Mouse (Mus musculus): Measurements from ENCODE around the gene Nrgn.
A peak's percentile ranks its signal among the peaks of the same experiment; 100 is the strongest.

Gene Nrgn

DNA sequence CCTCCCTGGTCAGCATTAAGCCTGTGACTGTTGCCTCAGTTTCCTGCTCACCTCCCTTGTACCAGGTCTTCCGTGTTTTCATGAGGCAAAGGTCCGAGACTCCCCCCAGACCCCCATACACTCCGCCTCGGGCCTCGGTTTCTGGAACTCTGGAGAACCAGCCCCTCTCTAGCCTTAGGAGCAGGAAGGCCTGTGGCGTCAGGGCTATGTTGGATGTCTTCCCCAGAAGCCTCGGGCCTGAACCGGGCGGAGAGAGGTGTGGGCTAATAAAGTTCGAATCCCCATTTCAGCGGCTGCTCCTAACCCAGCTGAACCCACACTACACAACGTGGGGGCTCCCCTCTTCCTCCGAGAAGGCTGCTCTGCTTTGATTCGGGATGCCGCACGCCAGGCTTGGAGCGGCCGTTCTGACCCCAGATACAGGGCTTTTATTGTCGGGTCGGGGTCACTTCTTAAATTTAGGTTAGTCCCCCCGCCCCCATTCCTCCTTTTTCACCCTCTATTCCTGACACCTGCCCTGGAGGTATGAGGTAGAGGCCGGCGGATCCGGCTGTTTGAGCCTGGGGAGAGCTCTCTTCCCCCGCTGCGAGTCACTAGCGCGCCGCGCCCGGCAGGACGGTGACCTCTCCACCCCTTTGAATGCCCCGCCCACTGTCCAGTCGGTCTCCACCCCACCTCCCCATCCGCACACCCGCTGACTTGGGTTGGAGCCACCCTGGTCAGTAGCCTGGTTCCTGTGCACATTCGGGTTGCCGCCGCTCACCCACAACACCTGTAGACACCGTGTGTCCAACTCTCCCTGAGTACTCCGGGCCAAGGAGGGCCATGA lies 25.1 kb downstream of the Nrgn start, which contains the start of gene Esam:
TSS of gene Esam (plus strand) at position 683 of the 829 bp plus-strand sequence.
- peak; percentile 89 for DNase-seq

DNA sequence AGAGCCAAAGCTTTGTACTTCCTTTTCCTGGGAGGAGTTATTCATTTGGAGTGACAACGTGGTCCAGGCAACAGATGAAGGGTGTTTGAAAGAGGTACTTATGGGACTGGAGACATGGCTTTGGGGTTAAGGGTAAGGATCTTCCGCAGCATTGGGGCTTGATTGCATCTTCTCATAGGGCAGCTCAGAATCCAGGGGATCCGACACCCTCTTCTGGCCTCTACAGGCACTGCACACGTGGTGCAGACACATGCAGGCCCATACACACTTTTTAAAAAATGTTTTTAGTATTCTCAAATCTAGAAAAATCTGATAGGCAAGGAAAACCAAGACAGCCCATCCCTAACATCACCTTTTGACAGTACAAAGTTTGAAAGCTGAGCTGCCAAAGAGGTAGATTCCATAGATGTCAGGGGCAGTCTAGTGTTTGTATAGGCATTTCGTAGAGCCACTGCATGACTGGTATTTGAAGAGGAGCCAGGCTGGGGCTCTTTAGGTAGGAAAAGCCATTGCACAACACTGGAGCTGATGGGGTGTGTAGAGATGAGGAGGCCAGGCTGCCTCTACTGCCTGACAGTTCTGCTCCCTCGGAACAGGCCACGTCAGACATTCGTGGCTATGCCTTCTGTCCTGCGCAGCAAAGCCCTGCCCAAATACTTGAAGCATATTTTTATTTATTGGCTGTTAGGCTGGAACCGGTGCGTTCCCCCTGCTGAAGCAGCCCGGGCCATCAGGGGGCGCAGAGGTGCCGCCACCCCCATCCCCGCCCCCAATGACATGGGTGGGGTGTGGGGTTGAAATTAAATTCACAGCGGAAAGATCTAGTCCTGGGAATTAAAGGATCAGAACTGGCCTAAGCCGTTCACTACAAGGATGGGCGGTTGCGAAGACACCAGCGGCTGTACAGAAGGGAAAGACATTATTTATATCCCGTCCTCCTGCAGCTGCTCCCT lies 26.0 kb downstream of the Nrgn start:
- peak; percentile 44 for DNase-seq

DNA sequence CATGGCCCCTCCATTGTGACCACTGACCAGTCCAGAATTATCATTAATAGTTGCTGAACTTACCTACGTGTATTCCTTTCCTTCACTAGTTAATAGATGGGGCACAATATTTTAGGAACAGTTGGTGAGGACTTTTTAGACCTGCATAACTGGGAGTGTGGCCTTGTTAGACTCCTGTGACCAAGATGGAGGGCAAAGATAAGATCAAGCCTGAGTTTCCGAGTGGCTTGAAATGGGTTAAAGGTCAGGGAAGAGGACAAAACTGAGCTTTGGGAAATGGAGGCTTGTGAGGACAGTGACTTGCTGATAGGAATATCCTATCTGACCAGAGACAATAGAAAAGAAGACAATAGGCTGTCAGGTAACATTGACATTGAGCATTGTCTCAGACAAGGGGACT lies 27.2 kb downstream of the Nrgn start:
- no peak for DNase-seq

DNA sequence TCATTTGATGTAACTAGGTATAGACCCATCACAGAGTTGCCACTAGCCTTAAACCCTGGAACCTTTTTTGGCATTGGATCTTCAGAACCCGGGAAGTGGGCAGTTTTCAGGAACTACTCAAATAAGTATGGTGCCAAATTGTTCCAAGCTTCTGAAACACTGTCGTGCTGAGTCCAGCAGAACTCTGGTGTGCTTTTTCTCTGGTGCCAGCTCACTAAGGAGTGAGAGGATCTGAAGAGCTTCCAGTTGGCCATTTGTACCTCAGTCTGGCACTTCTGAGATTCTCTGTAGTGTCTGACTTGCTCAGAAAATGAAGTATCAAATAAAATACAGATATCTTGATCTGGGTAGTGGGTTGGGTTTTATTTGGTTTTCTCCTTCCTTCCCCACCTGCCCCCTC lies 32.7 kb downstream of the Nrgn start:
- DNase-seq, result no peak

DNA sequence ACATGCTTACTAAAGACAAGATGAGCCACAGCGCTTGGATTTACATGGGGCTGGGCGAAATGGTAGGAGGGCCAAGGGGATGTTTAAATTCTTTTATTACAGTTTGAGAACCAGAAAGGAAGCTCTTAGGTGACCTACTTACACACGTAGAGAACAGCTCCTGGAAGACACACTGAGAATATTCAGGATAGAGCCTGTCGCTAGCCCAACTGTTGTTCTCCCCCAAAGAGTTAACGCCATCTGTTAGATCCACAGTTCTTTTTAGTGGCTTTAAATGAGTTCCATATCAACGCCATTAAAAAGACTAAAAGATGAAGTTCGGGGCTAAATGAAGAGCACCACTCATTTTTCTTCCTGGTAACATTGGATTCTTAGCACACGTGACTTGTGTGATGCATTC lies 33.7 kb downstream of the Nrgn start:
- DNase-seq, result no peak

DNA sequence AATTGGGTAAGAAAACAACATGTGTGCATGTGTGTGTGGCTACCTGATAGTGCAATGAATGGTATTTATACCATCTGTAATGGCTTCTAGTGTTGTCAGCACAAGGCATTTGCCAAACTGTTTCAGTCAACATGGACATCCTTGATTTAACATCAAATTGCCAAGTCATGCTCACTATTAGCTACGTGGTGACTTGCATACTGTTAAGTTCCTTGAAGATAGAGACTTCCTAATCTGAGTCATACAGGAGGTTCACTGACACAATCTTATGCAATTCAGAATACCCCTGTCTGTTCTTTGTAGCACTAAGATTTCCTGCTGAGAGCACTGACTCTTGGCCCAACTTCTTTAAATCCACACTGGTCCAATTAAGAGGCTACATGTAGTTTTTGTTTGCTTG lies 35.2 kb downstream of the Nrgn start:
- DNase-seq, result no peak

DNA sequence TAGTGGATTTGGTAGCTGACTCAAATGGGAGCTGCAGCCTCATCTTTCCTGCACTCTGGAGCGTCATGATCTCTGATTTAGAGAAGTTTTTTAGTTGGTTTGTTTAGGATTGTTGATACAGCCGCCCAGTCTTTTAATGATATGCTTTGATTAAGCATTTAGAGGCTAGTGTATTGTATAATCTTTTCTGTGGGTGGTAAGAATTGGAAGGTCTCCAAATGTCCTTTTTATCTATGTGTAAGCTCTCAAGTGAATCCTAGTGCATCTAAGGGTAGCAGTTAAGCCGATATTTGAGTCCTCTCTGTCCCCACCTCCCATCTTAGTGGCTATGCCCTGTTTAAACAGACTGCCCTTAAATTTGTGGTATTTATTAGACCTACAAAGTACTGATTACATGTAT lies 38.2 kb downstream of the Nrgn start:
- DNase-seq, result no peak

DNA sequence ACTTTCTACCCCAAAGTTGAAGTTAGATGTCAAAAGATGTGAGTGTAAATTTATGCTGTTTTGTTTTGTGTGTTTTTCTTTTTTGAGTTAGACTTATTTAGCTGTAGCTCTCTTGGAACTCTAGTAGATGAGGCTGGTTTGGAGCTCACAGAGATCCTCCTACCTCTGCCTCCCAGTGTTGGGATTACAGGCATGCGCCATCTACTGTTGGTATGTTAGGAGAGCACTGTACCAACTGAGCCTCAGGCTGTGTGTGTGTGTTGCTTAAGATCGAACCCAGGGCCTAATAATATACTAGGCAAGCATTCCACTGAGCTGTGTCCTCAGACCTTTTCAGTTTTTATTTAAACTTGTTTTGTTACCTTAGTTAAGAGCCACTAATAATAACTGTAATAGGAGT lies 40.6 kb downstream of the Nrgn start:
- DNase-seq, result no peak

DNA sequence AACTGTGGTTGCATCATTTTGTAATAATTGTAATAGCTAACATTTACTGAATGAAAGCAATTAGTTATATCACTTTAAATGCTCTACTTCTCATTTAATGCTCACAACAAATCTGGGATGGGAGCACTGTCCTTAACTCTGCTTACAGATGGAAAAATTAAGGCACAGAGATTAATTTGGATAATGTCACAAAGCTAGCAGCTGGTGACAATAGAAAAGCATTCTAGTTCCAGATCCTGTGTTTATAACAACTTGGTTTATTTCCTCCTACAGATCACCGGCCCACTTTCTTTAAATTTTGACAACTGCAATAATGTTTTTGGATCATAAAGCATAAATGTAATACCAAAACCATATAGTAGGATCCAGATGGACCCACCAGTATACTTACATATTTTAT lies 46.7 kb downstream of the Nrgn start:
- no peak for DNase-seq

DNA sequence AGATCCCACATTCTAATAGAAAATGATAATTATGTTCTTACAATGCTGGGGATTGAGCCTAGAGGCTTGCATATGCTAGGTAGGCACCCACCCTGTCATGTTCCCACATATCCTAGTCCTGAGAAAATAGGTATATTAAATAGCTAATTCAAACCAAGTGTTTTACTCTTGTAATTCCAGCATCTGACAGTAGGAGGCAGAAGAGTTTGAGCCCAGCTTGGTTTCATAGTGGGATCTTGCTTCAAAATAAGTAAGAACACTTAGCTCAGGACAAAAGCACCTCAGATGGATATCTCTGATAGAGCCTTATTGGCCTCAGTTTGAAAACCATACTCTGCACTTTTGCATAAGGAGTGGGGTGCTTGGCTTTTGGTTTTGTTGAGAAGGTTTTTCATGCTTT lies 48.4 kb downstream of the Nrgn start:
- DNase-seq, result no peak

DNA sequence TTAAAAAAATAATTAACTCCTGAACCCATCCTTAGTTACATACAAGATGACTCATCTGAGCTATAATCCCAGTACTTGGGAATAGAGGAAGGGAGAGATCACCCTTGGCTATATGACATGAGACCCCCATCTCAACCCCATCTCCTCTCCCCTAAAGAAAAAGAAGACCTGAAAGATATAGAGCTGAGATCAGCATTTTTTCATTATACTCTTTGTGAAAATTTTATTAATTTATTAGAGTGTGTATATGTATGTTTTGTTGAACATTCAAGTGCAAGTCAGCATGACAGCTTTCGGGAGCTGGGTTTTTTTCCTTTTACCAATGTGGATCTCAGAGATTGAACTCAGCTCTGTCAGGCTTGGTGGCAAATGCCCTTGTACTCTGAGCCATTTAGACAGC lies 51.5 kb downstream of the Nrgn start:
- DNase-seq, result no peak

DNA sequence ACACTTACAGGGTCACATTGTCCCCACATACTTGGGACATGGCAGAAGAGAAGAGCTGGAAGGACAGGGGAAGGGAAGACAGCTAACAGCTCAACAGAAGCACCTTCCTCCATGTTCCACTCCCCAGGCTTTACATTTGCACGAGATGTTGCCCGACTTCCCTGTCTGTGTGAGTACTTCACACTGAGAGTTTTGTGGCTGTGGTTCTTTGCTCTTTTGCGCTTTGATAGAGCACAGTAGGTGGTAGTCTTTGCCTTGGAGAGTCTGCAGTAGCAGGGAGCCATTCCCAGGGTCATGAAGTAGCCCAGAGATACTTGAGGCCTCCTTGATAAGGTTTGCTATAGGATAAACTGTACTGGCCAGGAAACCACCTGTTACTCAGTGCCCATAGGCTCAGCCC lies 52.5 kb downstream of the Nrgn start:
- DNase-seq, result no peak

DNA sequence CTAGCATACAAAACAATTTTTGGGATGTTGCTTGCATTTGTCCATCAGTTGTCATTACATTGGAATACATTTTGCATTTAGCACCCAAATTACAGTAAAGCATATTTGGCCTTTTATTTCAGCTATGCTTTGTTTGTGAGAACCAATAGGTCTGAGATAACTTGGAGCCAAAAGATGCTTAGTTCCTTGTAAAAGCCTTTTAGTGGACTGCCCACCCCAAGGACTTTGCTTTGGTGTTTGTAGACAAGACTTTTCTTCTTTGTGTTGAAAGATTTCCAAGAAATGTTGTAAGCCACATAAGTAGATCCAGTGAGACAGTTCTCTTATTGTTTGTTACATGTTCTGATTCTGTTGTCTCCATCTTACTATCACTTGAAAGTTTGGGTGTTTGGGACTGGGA lies 56.4 kb downstream of the Nrgn start:
- no peak for DNase-seq

DNA sequence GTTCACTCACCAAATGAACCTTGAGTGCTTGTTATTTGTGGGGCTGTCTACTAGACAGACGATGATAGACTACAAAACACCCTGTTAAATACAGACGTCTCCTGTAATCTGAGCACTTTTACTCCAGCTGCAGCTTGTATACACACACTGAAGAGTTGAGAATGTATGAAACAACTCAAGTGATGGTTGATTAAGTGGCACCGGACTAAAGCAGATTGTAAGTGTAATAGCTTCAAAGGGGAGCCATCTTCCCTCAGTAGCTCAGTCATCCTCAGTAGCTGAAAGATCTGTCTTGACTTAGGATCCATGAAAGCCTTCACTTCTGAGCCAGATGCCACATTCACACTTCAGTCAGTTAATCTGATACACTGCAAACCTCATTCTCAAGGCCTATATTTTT lies 56.9 kb downstream of the Nrgn start:
- no peak for DNase-seq

Data from kidney, postnatal 10 days (tissue).